Mouse (Mus musculus) G1E (cell line): Measurements from ENCODE around the gene Msx3. TPM values are rescaled to one million over a fixed set of nuclear protein-coding genes. Genes with fewer than 3 reads are reported as not detected.

Experiments used
- ATAC-seq: 2 replicates; pipeline ENCODE4 v1.8.0; 2016; ENCODE audit warnings: mild to moderate bottlenecking; ENCODE audit not compliant: insufficient number of reproducible peaks, poor library complexity, low FRiP score, severe bottlenecking; ENCODE audit errors: extremely low read depth
- DNase-seq: peaks from one replicate; pipeline ENCODE4 v3.0.0; 2012; ENCODE audit warnings: low spot score
- H3K27me3 ChIP-seq: 2 replicates; pipeline ENCODE4 v1.6.1; 2012; ENCODE audit warnings: mild to moderate bottlenecking, low read length, inconsistent platforms; ENCODE audit not compliant: insufficient read depth
- H3K36me3 ChIP-seq: replicated peaks from 2 replicates; pipeline ENCODE3; 2012; ENCODE audit warnings: mild to moderate bottlenecking, inconsistent platforms
- H3K4me1 ChIP-seq: 2 replicates; pipeline ENCODE4 v1.6.1; 2012; ENCODE audit warnings: low read depth, low read length, inconsistent platforms, mixed read lengths; ENCODE audit not compliant: insufficient read depth
- H3K4me3 ChIP-seq: 2 replicates; pipeline ENCODE4 v1.5.1; 2012; ENCODE audit warnings: low read depth, mild to moderate bottlenecking, inconsistent platforms, low read length, moderate library complexity, mixed read lengths
- H3K9me3 ChIP-seq: replicated peaks from 2 replicates; pipeline ENCODE4 v1.6.1; 2012; ENCODE audit warnings: inconsistent platforms
- CTCF ChIP-seq: IDR thresholded peaks from 2 replicates; pipeline ENCODE4 v1.5.1; 2012; ENCODE audit warnings: low read depth, low read length, inconsistent platforms, mixed read lengths
- GATA1 ChIP-seq: IDR thresholded peaks from 2 replicates; pipeline ENCODE4 v1.6.1; 2012; ENCODE audit warnings: borderline replicate concordance, low read length, inconsistent platforms, mixed read lengths
- GATA2 ChIP-seq: IDR thresholded peaks from 2 replicates; pipeline ENCODE4 v1.6.1; 2012; ENCODE audit warnings: low read depth, low read length, inconsistent platforms, borderline replicate concordance
- POLR2AphosphoS5 ChIP-seq: IDR thresholded peaks from 2 replicates; pipeline ENCODE4 v1.6.1; 2012; ENCODE audit warnings: low read depth, low read length, inconsistent platforms; ENCODE audit not compliant: insufficient replicate concordance
- TAL1 ChIP-seq: conservative IDR thresholded peaks from 2 replicates; pipeline ENCODE4 v1.6.1; 2012; ENCODE audit warnings: low read depth, low read length, inconsistent platforms, mixed read lengths
- polyA plus RNA-seq: library from polyadenylated mRNA; stranded (reverse); fragments of >175 nt; gene quantifications from 2 replicates; pipeline ENCODE4 v1.2.3, GENCODE M21; 2012
- total RNA-seq, 2 experiments: library from RNA; stranded (forward) in 1 of 2; stranded (reverse) in 1 of 2; fragments of 200-1000 nt in 1 of 2; fragments of >200 nt in 1 of 2; fragmentation: Nextera tagmentation in 1 of 2; gene quantifications; 2 replicates each; pipeline ENCODE4 v1.2.3; 2014 to 2017

Gene Msx3
- total and polyA plus RNA-seq, 3 experiments, result 0.11 TPM; not detected in 2

DNA sequence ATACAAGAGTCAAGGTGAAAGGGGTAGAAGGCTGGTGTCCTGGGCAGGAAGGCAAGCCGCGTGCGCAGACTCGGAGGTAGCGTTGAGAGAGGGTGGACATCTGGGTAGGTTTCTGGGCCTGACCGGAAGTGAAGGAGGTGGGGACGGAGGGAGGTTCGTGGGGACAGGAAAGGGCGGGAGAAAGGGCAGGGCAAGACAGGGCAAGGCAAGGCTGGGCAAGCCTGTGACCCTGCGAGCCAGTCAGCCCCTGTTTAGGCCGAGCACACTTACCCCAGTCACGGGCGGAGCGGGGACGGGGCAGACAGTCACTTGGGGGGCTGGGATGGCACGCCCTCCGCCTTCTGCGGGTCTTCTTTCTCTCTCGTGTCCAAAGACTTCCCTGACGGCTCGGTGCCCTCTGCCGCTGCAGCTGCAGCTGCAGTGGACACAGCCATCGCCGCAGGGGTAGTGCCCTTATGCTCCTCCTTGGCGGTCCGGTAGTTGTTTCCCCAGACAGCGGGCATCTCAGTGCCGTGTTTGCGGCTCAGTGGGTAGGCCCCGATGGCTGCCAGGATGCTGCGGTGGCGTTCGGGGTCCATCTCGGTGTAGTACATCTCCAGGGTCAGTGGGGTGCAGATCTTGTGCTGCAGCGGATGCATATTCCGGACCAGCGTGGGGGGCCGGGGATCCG is 21.3 kb upstream of the Msx3 start:
- Histone ChIP-seq H3K4me1 (no peaks in the 10 kb centered on the region), H3K9me3 (no peaks in the 10 kb centered on the region), H3K36me3 (no peaks in the 10 kb centered on the region), H3K27me3 (peaks cover 19% of the 10 kb centered on the region), H3K4me3 (no peak overlapping the region)
- no peak for TF ChIP-seq TAL1
- TF ChIP-seq GATA1, result no peak
- no peak for TF ChIP-seq GATA2
- TF ChIP-seq CTCF, result no peak
- no peak for TF ChIP-seq POLR2AphosphoS5
- DNase-seq (no peak), ATAC-seq (no peak)

DNA sequence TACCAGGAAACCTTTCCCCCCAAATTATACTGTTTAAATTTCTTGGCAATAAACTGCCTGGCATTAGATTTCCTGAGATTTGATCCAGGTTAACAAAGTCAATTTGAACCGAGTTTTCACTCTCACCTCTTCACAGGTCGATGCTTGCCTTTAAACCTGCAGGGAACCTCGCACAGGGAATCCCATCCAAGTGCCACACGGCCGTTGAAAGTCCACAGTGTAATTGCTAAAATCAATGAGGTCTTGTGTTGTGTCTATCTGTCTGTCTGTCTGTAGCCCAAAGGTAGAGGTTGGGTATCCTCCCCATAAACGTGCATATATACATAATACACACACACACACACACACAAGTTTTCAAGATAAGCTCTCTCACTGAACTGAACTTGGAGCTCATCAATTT is 18.5 kb upstream of the Msx3 start:
- Histone ChIP-seq H3K36me3 (no peaks in the 10 kb centered on the region), H3K27me3 (peaks cover 23% of the 10 kb centered on the region), H3K9me3 (no peaks in the 10 kb centered on the region), H3K4me1 (no peaks in the 10 kb centered on the region), H3K4me3 (no peak overlapping the region)
- ATAC-seq (no peak), DNase-seq (no peak)
- TF ChIP-seq GATA2, result no peak
- TF ChIP-seq POLR2AphosphoS5, result no peak
- no peak for TF ChIP-seq CTCF
- no peak for TF ChIP-seq GATA1
- TF ChIP-seq TAL1, result no peak

DNA sequence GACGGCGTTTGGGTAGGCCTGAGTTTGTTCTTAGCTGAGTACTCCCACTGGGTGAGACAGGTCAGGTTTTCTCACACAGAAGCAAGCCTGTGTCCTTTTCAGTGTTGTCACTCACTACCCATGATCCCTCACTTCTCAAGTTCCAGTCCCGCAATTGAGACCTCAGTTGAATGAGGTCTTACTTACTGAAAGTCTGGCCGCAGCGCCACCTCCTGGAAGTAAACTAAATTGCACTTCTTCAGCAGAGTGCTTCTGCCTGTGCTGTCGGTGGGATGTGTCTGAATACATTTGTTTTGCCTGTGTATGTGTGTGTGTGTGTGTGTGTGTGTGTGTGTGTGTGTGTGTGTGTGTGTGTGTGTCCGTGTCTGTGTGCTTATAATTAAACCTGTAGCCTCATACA is 14.2 kb upstream of the Msx3 start:
- peaks cover 44% of the 10 kb centered on the region for H3K27me3 ChIP-seq
- no peaks in the 10 kb centered on the region for H3K36me3 ChIP-seq
- H3K9me3 ChIP-seq, result no peaks in the 10 kb centered on the region
- peak; percentile 64 for TF ChIP-seq CTCF
- TF ChIP-seq POLR2AphosphoS5, result no peak
- no peak overlapping the region for H3K4me3 ChIP-seq
- DNase-seq (no peak), ATAC-seq (0 out of 2 replicates have a peak, but pooled peaks have one; percentile 22)
- no peaks in the 10 kb centered on the region for H3K4me1 ChIP-seq

DNA sequence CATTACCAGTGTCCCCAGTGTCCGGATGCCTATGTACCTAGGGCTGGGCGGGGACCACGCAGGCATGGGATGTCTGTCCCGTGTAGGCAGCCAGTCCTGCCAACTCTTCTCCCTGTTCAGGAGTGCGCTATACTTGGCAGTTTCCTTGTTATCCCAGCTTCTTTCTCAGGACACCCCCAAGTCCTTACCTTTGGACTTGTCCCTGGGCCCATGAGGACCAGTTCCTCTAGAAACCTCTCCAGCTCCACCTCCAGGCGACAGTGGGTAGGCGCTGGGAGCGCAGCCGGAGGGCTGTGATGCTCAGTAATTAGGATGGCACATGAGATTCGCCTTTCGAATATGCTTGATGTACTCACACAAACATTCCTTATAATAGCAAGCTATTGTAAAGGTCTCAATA is 13.4 kb upstream of the Msx3 start:
- ATAC-seq, result no peak
- Histone ChIP-seq H3K4me1 (no peaks in the 10 kb centered on the region), H3K9me3 (no peaks in the 10 kb centered on the region), H3K4me3 (no peak overlapping the region), H3K36me3 (no peaks in the 10 kb centered on the region), H3K27me3 (peaks cover 52% of the 10 kb centered on the region)
- DNase-seq, result no peak
- no peak for TF ChIP-seq GATA1
- TF ChIP-seq CTCF, result no peak
- no peak for TF ChIP-seq GATA2
- TF ChIP-seq TAL1, result no peak
- no peak for TF ChIP-seq POLR2AphosphoS5

DNA sequence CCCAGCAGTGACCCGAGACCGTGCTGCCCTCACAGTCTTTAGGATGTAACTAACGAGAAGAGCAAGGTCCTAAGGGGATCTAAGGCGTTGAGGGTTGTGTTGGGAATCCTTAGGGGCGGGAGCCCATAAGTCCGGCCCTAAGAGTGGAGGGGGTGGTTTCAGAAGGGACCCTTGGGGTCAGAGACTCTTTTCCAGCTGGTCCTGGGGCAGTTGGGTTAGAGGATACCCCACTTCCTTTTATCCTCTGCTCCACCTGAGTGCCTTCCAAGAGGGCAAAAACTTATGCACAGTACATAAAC is 12.9 kb upstream of the Msx3 start:
- H3K36me3 ChIP-seq, result no peaks in the 10 kb centered on the region
- H3K4me3 ChIP-seq, result no peak overlapping the region
- H3K4me1 ChIP-seq, result no peaks in the 10 kb centered on the region
- peaks cover 54% of the 10 kb centered on the region for H3K27me3 ChIP-seq
- no peaks in the 10 kb centered on the region for H3K9me3 ChIP-seq
- DNase-seq (no peak), ATAC-seq (no peak)
- TF ChIP-seq GATA2 (no peak), GATA1 (no peak), POLR2AphosphoS5 (no peak), CTCF (no peak), TAL1 (no peak)

DNA sequence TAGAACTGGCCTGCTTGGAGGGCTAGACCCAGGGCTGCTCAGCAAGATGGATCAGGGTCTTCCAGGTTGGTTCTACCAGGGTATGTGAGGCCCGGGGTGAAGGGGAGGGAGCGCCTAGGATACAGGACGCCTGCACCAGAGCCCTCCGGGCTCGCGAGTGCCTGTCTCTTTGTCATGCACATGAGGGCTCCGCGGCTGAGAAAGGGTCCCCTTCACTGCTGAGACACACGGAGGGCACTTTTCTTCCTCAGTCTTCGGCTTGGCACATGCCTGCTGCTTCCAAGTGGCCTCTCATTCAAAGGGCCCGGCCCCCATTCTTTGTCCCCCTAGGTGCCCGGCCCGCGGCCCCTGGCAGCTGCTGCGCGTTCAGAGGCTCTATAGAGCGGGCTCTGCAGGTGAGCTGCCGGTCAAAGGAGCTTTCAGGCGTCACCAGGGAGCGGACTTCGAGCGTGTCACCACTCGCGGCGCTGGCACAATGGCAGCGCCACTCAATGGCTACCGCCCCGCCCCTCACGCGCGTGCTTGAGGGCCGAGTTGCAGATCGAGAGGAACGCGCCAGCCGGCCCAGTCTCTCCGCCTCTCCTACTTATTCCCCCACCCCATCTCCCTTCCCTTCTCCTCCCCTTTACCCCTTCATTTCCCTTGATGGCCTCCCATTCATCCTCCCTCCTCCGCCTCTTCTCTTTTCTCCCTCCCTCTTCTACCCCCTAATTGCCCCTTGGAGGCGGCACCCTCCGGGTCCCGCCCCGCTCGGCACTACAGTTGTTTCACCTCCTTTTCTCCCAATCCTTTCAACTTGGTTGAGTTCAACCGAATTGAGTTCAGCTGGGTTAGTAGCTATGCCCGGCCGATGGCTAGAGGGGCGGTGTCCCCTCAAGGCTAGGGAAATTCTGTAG is 12.3 kb upstream of the Msx3 start:
- ATAC-seq, result no peak

More for the DNA sequence above, 12.3 kb upstream of the Msx3 start:
- DNase-seq, result no peak
- H3K4me1 ChIP-seq, result no peaks in the 10 kb centered on the region
- TF ChIP-seq TAL1, result no peak
- no peak for TF ChIP-seq GATA1
- TF ChIP-seq GATA2, result no peak
- no peak for TF ChIP-seq CTCF
- no peak for TF ChIP-seq POLR2AphosphoS5
- no peak overlapping the region for H3K4me3 ChIP-seq
- H3K27me3 ChIP-seq, result peaks cover 58% of the 10 kb centered on the region
- no peaks in the 10 kb centered on the region for H3K36me3 ChIP-seq
- H3K9me3 ChIP-seq, result no peaks in the 10 kb centered on the region
